Mouse (Mus musculus): ENCODE measurements at regions not wholly inside any gene's neighbourhood (a gene's known extent, or its start where the extent isn't known, plus 50 kb on each side); places are given as distances from the start of the nearest gene placed in this dataset.

- no peak for DNase-seq (ENCODE audit: low spot score in 2 of 2)
Measured at GRCm38 (mm10) chr1:39047316-39047715, 61.9 kb downstream of the Pdcl3 start.

- DNase-seq (ENCODE audit: low spot score in 2 of 2) = no peak
Measured at GRCm38 (mm10) chr1:39057304-39057703, 71.9 kb downstream of the Pdcl3 start.

- no peak for DNase-seq (ENCODE audit: low spot score in 2 of 2)
Measured at GRCm38 (mm10) chr1:39062509-39062908, 77.1 kb downstream of the Pdcl3 start.

GRCm38 (mm10) chr1:39063666-39064385 is 78.4 kb downstream of the Pdcl3 start:
- peak; percentile 34 to 48 for DNase-seq (ENCODE audit: low spot score in 2 of 2)

GRCm38 (mm10) chr1:39064781-39065180 is 79.4 kb downstream of the Pdcl3 start:
- DNase-seq (ENCODE audit: low spot score in 2 of 2) = peak; percentile 53 to 54

GRCm38 (mm10) chr1:39067901-39068300 is 82.5 kb downstream of the Pdcl3 start:
- no peak for DNase-seq (ENCODE audit: low spot score in 2 of 2)

GRCm38 (mm10) chr1:39069086-39069655 is 83.8 kb downstream of the Pdcl3 start:
- DNase-seq (ENCODE audit: low spot score in 2 of 2) = no peak

- DNase-seq (ENCODE audit: low spot score in 2 of 2) = no peak
Measured at GRCm38 (mm10) chr1:39069676-39070075, 84.3 kb downstream of the Pdcl3 start.

- DNase-seq (ENCODE audit: low spot score in 2 of 2) = no peak
Measured at GRCm38 (mm10) chr1:39075966-39076365, 90.6 kb downstream of the Pdcl3 start.

GRCm38 (mm10) chr1:39078584-39079315 is 93.3 kb downstream of the Pdcl3 start:
- DNase-seq (ENCODE audit: low spot score in 2 of 2) = no peak

- no peak for DNase-seq (ENCODE audit: low spot score in 2 of 2)
Measured at GRCm38 (mm10) chr1:39083911-39084826, 98.8 kb downstream of the Pdcl3 start.

- peak; percentile 57 to 64 for DNase-seq (ENCODE audit: low spot score in 2 of 2)
Measured at GRCm38 (mm10) chr1:39086273-39086672, 100.9 kb downstream of the Pdcl3 start.

GRCm38 (mm10) chr1:39089875-39090274 is 103.7 kb upstream of the Npas2 start:
- no peak for DNase-seq (ENCODE audit: low spot score in 2 of 2)

- no peak for DNase-seq (ENCODE audit: low spot score in 2 of 2)
Measured at GRCm38 (mm10) chr1:39091121-39091520, 102.4 kb upstream of the Npas2 start.

- no peak for DNase-seq (ENCODE audit: low spot score in 2 of 2)
Measured at GRCm38 (mm10) chr1:39091638-39092037, 101.9 kb upstream of the Npas2 start.

- no peak for DNase-seq (ENCODE audit: low spot score in 2 of 2)
Measured at GRCm38 (mm10) chr1:39093291-39093690, 100.2 kb upstream of the Npas2 start.

- DNase-seq (ENCODE audit: low spot score in 2 of 2) = no peak
Measured at GRCm38 (mm10) chr1:39094001-39094400, 99.5 kb upstream of the Npas2 start.

- DNase-seq (ENCODE audit: low spot score in 2 of 2) = no peak
Measured at GRCm38 (mm10) chr1:39095901-39096300, 97.6 kb upstream of the Npas2 start.

- DNase-seq (ENCODE audit: low spot score in 2 of 2) = no peak
Measured at GRCm38 (mm10) chr1:39096726-39097125, 96.8 kb upstream of the Npas2 start.

GRCm38 (mm10) chr1:39097499-39097898 is 96.0 kb upstream of the Npas2 start:
- peak; percentile 72 to 79 for DNase-seq (ENCODE audit: low spot score in 2 of 2)

GRCm38 (mm10) chr1:39098154-39098553 is 95.4 kb upstream of the Npas2 start:
- no peak for DNase-seq (ENCODE audit: low spot score in 2 of 2)
